Mouse (Mus musculus): Measurements from ENCODE around the gene Dynll1.

DNA sequence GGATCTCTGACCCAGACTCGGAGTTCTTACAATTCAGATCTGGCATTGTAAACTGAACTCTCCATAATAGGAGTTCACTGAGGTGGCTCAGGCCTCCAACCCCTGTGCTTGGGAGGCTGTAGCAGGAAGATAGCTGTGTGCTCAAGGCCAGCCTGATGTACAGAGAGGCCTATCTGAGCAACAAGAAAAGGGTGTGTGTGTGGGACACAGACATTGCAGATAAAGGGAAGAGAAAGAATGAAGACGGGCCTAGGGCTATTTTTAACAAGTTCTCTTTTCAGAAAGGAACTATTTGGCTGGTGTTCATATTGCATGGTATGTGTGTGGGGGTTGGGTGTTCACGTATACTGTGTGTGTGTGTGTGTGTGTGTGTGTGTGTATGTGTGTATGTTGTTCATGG, 32.8 kb upstream of the Dynll1 start:
- TF ChIP-seq CTCF (IDR thresholded peaks at IDR 0.05; ENCODE audit: control insufficient read depth, insufficient read depth, insufficient read length), result no peak
- TF ChIP-seq USF1 (IDR thresholded peaks at IDR 0.05; ENCODE audit: low read depth), result no peak
